Mouse (Mus musculus): ENCODE data around the gene Ces1d.

DNA sequence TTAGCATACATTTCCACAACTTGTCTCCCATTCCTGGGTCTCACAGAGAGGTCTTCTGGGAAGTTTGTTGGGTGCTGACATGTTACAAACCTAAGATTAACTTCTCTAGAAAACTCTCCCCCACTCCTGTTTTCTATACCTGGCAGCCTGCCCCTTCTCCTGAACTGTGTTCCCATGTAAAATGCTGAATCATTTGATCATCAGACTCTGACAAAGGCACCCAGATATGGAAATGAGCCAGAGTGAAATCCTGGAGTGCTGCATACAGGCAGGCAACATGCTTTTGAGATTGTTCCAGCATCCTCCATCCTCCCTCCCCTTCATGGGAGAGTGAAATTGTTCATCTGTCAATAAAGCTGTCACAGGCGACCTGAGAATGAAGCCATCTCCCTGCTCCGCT lies 71.2 kb downstream of the Ces1d start:
- TF ChIP-seq CTCF (IDR thresholded peaks at IDR 0.05) (no peak), EP300 (IDR thresholded peaks at IDR 0.05) (no peak)
